Mouse (Mus musculus) c-Kit-negative CD71-positive TER-119-positive erythroid progenitor cells, embryonic 14.5 days (primary cell): ENCODE results near the gene Mok.
"Not testable (repeated sequence)": the region's sequence is repeated elsewhere in the genome, so short reads cannot be mapped to it uniquely, and the experiment has no call there.

Experiments used
- DNase-seq: peaks from one replicate; pipeline ENCODE4 v3.0.0-alpha.2; 2013; ENCODE audit warnings: low read depth, low spot score

Gene Mok

DNA sequence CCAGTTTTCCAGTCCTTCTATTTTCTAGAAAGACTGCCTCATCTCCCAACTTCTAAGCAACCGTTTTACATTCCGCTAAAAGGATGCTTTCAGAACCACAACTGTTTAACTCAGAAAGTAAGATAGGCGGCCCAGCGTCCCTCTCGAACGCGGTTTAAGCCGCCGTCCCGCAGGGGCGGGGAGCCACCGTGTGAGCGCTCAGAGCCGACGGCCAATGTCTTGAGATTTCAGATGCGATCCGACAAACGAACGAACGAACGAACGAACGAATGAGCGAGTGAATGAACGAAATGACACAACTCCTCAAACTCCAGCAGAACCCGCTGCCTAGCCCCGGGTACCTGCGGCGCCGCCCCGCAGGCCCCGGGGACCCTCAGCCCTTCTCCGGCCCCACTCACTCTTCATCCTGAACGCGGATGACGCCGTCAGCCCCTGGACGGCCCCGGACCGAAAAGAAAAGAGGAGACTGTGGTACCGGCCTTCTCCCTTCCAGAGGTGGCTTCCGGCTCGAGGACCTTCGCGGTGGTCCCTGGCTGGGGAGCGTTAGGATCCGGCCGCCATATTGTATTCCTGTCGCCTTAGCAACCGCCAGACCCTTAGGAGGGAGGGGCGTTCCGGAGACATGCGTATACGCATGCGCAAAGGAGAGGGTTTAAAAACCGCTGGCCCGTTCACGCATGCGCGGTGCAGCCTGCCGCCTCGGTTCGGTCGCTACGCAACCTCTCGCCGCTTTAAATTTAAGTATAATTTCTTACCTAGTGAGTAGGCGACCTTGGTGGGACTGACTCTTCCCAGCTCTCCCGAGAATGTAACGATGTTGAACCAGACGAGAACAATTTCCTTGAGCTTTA is at the start of gene Mok:
Gene Mok (minus strand): TSS at position 592 of the 851 bp plus-strand sequence.
- DNase-seq: peak; percentile 86

DNA sequence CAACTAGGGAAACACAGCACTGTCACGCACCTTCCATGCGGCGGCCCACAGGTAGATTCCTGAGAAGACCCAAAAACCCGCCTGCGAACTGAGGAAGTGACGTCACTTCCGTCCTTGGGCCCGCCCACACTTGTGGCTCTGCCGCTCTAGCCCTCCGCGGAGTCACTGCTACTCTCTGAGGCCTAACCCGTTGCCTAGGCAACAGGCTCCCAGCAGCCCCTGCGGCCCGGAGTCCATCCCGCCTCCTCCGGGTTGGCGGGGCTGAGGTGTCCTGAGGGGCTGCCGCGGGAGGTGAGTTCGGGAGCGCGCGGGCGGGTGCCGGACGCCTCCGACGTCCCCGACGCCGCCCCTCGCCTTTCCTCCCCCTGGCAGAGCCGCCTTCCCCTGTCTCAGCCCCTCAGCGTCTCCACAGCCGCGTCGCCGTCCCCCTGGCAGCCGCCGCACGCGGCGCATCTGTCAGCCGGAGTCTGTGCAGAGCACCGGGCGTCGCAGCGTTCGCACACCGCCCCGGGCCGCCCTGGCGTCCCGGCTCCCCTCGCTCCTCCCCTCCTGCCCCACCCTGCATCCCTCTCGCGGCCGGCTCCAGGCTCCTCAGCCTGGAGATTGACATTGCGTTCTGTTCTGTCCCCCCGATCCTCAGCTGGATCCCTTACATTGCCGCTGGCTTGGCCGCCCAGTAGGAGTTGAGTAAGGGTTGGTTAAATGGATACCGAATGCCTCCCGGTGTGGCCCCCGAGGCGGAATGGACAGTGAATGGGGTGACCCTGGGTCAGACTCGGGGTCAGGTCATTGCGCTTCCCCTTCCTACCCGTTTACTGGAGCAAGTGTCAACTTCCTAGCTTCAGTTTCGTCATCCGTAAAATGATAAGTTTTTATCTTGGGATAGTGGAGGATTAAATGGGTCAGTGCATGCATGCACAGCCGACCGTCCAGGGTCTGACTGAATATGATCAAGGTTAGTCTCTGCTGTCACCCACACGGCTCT is 48.6 kb upstream of the Mok start, which contains the start of the genes Cinp and Tecpr2:
Gene Cinp (minus strand): TSS at position 110 of the 985 bp plus-strand sequence.
Gene Tecpr2 (plus strand): TSS at position 229 of the 985 bp plus-strand sequence.
- peak; percentile 97 for DNase-seq

DNA sequence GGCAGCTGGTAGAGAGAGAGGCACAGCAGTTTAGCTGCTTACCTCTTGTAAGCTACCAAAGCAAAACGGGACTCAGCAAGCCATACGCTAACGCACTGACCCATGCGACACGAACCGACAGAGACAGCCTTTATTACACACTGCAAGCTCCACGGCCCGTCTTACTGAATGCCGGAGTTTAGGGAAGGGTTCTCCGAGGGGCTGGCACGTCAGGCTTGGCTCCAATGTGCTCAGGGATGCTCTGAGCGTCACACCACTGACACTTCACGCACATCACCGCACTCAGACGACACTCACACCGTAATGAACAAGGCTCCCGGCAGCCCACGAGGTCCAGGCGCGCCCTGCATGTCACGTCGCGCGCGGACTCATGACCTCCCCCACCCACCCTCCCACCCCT is 47.9 kb upstream of the Mok start:
- DNase-seq: peak; percentile 26

DNA sequence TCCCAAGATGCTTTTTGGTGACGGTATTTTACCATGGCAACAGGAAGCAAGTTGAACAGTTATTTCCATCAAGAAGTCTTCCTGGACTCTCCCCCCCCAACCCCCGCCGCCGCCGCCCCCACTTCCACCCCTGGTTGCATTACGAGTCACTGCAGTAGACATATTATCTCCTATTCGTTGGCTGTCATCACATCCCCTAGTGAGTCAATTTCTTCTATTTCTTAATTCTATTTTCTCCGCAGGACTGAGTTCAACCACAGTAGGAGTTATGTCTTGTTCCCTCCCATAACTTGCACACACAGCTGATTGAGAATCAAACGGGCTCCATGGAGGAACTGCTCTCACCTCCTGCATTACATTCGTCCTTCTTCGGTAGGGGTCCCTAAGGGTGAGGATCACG is 47.4 kb upstream of the Mok start:
- no peak for DNase-seq

DNA sequence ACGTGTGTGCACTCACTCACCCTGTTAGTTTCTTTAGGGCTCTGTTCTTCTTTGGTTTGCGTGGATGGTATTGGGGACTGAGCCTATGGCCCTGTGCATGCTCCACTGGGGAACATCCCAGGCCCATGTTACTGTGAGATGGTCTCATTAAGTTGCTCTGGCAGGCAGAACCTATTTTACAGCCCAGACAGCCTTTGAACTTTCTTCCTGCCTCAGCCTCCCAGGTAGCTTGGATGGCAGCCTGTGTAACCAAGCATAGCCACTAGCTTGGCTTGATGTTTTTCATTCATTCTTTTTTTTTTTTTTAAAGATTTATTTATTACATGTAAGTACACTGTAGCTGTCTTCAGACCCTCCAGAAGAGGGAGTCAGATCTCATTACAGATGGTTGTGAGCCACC is 44.5 kb upstream of the Mok start:
- no peak for DNase-seq

DNA sequence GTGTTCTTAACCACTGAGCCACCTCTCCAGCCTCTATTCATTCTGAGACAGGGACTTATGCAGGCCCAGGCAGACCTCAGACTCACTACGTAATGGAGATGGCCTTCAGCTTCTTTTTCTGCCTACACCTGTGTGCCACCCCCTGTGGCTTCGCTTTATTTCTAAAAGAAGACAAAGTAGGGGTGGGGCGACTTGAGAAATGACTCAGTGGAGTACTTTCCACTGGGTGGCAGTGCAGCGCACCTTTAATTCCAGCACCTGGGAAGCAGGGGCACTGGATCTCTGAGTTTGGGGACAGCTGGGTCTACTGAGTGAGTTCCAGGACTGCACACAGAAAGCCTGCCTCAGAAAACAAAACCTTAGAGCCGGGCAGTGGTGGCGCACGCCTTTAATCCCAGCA is 41.6 kb upstream of the Mok start:
- DNase-seq: no peak

DNA sequence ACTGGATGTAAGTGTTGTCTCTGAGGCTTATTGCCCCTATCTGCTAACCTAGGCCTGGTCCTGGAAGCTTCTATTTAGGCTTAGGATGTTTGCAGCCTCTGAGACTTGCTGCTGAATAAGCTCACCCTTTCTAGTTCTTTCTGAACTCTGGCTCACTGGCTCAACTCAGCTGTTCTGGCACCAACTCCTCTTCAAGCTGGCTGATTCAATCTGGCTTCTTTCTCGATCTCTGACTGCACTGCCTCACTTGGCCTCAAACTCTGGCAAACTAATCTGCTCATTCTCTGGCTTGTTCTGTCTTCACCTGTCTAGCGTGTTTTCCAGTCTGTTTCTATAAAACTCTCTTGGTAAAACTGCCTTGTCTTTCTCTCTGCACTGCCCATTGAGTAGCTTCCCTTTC is 34.6 kb upstream of the Mok start:
- DNase-seq: no peak

DNA sequence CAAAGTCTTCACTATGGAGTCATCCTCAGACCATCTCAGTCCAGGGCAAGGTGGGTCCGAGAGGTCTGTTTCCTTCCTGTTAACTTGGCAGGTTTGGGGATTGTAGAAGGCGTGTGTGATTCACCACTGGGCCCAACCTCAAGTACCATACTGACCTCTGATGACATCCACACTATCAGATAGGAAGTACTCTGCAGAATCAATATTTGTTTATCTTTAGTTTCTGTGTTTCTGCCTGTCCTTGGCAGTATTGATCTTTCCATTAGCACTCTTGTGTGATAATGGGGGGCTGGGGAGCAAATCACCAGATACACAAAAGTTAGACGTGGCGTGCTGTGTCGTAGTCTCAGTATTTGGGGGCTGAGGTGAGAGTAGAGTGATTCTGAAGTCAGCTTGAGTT is 30.5 kb upstream of the Mok start:
- DNase-seq: no peak

DNA sequence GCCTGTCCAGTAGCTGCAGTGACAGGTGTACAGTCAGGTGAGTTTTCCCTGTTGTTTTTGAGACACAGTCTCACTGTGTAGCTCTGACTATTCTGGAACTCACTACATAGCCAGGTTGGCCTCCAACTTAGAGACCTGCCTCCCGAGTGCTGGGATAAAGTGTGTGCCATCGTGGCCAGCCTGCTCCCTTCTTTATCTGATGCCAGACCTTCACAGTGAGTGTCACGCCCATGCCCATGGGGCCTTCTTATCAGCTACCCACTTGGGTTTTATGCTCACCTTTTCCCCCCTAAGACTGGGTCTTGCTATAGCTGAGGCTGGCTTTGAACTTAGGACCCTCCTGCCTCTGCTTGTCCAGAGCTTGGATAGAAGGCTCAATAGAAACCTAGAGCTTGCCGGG is 29.4 kb upstream of the Mok start:
- DNase-seq: no peak

DNA sequence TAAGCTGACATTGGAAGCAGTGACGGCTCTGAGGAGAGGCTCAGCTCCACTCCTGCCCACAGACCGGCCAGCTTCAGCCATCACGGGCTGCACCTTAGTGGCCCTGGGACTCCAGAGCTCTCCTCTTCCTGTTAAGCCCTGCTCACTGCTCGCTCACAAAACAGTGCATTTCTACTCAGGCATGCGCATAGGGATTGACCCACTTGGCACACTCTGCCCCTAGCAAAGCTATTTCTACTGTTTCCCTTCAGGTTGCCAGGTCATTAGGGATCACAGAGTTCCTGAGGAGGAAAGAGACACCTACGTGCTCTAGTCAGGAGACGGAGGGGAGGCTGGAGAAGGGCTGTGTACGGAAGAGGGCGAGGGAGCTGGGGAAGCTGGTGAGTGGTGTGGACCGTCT is 25.2 kb upstream of the Mok start:
- DNase-seq: no peak

DNA sequence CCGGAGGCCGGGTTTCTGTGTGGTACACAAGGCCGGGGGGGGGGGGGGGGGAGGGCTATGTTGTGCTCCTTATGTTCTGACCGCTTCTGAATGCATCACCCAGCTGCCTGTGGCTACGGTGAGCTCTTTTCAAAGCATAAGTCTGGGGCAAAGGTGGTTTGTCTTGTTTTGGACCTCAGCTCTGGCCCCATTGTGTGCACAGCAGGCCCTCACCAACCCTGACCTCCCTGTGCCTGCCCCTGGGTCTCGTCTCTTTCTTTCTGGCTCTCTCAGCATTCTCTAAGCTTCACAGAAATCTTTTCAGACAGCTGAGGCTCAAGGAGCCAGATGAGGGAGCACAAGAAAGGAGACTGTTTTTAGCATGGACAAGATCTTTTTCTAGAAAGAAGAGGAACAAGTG is 24.8 kb upstream of the Mok start:
- DNase-seq: no peak

DNA sequence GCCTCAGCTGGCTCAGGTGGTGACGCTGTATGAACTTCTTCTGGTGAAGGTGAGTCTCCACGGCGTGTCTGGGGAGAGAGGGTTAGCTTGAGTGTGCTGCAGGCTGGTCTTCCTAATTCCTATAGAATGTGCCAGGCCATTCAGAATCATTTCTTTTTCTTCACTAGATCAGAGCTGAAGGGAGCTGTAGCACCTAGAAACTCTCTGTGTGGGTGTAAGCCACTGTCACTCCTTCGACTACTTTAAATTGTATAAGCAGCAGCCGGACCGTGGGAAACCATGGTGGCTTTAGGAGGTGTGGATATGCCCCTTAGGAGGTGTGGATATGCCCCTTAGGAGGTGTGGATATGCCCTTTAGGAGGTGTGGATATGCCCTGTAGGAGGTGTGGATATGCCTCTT is 23.3 kb upstream of the Mok start:
- DNase-seq: no peak

DNA sequence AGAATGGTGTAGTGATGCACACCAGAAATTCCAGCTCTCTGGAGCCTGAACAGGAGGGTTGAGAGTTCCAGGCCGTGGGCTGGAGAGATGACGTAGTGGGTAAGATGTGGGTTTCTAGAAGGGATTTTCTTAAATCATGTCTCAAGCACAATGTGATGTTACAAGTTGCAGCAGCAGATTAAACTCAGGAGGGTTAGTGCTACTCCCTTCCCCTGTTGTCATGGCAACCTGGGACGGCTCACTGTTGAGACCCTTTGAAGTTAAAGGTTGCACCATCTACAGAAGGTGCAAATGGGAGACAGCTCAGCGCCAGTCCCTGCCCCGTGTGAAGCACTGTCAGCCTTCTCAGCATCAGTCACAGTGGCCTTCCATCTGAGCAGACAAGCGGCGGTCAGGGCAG is 20.5 kb upstream of the Mok start:
- DNase-seq: no peak

DNA sequence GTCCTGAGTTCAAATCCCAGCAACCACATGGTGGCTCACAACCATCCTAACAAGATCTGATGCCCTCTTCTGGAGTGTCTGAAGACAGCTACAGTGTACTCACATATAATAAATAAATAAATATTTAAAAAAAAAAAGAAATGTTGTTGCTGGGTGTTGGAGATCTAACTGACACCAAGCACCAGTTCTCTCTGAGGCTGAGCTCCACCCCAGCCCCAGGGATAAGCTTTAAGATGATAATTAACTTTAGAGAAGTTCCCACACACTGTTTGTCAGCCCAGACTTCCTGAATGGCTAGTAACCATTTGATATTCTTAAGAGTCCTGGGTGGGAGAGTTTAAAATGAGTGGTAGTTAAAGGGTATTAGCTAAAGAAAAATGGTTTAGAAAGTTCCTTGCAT is 19.6 kb upstream of the Mok start:
- no peak for DNase-seq

DNA sequence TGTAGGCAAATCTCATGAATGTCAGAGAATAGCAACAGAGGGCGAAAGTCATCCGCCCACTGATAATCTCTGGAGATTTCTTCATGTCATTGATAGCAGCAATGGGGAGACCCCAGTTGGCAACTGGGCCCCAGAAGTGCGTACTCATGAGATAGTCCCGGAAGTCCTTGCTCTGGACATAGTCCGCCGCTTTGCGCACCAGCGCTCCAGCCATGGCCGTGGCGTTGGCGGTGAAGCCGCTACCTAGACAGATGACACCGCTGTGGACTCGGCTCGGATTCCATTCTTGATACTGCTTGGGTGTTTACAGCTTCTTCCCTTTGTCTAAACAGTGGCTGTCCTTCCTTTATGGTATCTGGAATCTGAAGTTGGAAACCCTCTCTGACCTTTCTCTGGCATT is 17.9 kb upstream of the Mok start:
- DNase-seq: not testable (repeated sequence)

DNA sequence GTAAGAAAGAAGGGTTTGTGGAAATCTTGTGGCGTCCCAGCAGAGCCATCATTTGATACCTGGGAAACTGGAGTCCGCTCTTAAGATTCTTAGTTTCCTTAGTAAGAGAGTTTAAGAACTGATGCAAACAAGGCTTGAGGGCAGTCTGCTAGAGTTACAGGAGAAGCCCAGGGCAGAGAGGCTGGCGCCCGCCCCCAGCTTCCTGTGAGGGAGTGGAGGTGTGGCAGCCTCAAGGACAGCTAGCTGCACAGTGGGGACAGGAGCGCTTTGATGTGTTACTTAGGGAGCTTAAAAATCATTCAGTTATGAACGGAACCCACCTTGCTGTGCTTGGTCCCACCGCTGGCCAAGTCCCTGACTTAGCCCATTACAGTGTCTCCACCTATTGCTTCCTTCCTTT is 16.5 kb upstream of the Mok start:
- no peak for DNase-seq

DNA sequence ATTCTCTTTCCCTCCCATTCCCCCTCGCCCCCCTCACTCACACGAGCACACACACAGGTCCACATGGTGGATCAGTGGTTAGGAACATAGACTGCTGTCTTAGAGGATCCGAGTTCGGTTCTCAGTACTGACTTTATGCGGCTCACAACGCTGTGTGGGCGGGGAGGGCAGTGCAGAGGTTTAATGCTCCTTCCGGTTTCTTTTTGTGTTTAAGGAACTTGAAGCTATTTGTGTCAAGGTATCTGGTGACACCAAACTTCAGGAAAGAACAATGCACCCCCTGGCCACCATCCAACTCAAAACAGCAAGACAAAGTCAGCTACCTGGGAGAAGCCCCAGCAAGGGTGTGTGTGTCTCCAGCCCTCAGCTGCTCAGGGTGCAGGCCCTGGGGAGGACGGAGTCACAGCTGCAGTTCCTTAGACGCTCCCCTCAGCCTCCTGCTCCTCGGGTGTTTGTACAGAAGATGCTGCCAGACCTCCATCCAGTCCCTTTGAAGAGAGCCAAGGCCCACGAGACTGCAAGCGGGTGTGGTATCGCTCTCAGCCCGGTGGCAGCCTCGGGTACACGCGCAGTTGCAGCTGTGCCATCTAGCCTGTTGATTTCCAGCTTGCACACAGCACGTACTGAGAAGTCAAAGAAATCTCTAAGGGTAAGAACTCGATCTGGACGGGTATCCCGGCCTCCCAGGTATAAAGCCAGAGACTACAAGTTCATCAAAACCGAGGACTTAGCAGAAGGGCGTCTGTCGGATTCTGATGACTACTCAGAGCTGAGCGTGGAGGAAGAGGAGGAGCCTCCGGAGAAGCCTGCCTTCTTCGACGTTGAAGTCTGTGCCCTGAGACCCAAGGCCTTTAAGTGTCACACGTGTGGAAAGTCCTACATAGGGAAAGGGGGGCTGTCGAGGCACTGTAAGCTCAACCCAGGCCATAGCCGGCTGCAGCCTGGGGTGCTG is 14.3 kb upstream of the Mok start:
- DNase-seq: no peak

DNA sequence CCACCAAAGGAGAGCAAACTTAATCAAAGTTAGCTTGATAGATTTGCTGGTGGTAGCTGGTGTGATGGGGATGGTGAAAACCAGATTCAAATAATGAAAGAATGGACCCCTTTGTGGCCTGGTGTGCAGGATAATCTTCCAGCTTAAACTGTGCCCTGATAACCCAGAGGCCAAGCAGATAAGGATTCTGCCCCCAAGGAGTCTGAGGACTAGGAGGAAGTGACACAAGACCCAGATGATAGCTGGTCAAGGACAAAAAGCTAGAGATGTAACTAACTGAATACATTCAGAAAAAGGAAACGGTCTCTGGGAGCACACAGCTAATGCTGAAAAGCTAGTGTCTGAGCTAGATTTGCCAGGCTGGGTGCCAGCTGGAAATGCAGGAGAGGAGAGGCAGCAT is 11.2 kb upstream of the Mok start:
- no peak for DNase-seq

DNA sequence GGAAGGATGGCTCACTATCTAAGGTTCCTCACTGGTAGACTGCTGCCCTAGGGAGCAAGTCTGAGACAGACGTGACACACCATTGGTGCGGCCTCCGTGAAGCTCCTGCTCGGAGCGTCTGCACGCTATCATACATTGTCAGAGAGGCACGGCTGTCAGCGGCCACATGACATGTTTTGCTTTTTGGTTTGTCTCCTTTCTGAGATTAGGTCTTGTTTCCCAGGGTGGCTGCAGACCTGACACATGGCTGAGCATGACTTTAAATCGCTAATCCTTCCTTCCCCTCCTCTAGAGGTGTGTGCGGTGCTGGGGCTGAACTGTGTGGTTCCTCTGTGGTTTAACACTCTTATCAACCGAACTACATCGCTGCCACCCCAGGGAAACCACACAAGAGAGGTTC is 10.7 kb upstream of the Mok start:
- no peak for DNase-seq

DNA sequence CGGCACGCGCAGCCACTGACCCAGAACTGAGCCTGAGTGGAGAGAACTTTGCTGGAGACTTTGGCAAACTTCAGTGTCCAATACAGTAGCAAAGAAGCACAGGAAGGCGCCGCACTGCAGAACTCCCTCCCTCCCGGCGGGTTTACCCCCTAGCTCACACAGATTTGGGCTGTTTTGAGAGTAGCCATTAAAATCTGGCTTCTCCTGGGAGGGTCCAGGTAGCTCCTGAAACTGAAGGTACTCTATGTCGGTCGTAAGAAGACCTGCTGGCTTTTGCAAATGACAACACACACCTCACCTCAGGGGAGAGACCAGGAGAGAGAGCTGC is 10.2 kb upstream of the Mok start:
- no peak for DNase-seq
